In genomic region chr19:26723899-26724298, GRCm38 (mm10) we compare ENCODE assay signal across 13 mouse cellular contexts.
"Had no signal": no experiment of that assay in that cellular context is flagged by ENCODE, and none has a peak within 500 bp of the region (broad histone marks: within the 10 kb centered on the region; RNA-seq: fewer than 3 reads in every experiment).

No protein-coding gene starts in this region.

- DNase-seq: lung, adult 18-20 months; lung, embryonic 14.5 days; lung, postnatal 10 days; lung, postnatal 4 days; midbrain, embryonic 14.5 days; retina, postnatal 1 day; right cerebral cortex, adult 18-20 months; right cerebral cortex, postnatal 25 days; right cerebral cortex, postnatal 4 days; spleen, adult 18-20 months; thymus, adult 18-20 months; thymus, postnatal 36 days had no signal

- ATAC-seq: midbrain, embryonic 16.5 days had no signal
